In the genomic region with DNA sequence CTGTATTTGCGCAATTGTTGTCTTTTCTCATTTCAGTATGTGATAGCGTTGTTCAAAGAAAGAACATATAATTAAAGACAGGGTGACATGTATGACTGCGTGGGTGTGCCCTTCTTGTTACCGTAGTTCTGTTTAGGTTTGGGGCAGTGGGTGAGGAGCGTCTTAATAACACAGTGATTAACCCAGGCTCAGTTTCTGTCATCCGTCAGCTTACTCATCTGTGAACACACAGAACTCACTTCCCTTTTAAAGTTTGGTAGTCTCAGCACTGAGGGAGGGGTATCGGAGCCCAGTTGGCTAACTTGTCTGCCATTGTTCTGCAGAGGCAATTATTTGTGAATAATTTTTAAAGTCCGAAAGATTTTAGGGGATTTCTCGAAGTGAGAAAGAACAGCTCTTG, we compare ENCODE assay signal across 20 mouse cellular contexts. TPM values are rescaled to one million over a fixed set of nuclear protein-coding genes. Genes with fewer than 3 reads are reported as not detected.
DNase-seq lines count a peak whose midpoint lies in the region; ATAC-seq and TF ChIP-seq lines count a peak whose summit lies in the region.
"Had no signal": no experiment of that assay in that cellular context is flagged by ENCODE, and none has a peak within 500 bp of the region (broad histone marks: within the 10 kb centered on the region; RNA-seq: fewer than 3 reads in every experiment).

No protein-coding gene starts in this region.

- no peaks in the 10 kb centered on the region for H3K36me3 ChIP-seq in heart, embryonic 12.5 days
- peaks cover 0 to 31% of the 10 kb centered on the region in 2 experiments; a peak in 2 of 4 replicates for H3K36me3 ChIP-seq in MEL (ENCODE audit: control insufficient read depth in 1 of 2, insufficient read depth in 2 of 2, low read length in 2 of 2)
- no peaks in the 10 kb centered on the region for H3K36me3 ChIP-seq in splenic B cell, adult 2 months (ENCODE audit: control insufficient read depth, insufficient read depth, low read length, poor library complexity, severe bottlenecking)
- H3K36me3 ChIP-seq: embryonic facial prominence, embryonic 12.5 days; forebrain, embryonic 12.5 days; hindbrain, embryonic 15.5 days had no signal

- no peak for TF ChIP-seq CTCF in MEL (IDR thresholded peaks at IDR 0.05 in 2 of 3, conservative IDR thresholded peaks at IDR 0.05 in 1 of 3; ENCODE audit: control insufficient read depth in 1 of 3, insufficient read depth in 1 of 3, low read depth in 2 of 3, low read length in 3 of 3, poor library complexity in 1 of 3, severe bottlenecking in 1 of 3)

- no peak overlapping the region for H3K9ac ChIP-seq in heart, embryonic 12.5 days
- no peak overlapping the region for H3K9ac ChIP-seq in MEL (ENCODE audit: control insufficient read depth, low read depth, low read length, poor library complexity, severe bottlenecking)
- H3K9ac ChIP-seq: embryonic facial prominence, embryonic 12.5 days; forebrain, embryonic 12.5 days; hindbrain, embryonic 15.5 days had no signal

- DNase-seq in heart, adult 8-10 months (ENCODE audit: low spot score) = no peak
- DNase-seq in A20 (ENCODE audit: low read depth, low spot score) = peak; percentile 73
- DNase-seq in MEL (ENCODE audit: low read depth, low spot score) = peak; percentile 74
- peak; percentile 15 for DNase-seq in splenic B cell, adult 2 months (ENCODE audit: low read depth, low spot score)
- DNase-seq in embryo, embryonic 10 days (ENCODE audit: low spot score) = no peak
- DNase-seq in thymus, postnatal 14 days = no peak
- DNase-seq: adrenal gland, postnatal 10 days; cerebellum, adult 11 months; cerebellum, adult 8-10 months; cerebellum, postnatal 14 days; gastrocnemius, postnatal 10 days; heart, postnatal 10 days; kidney, adult 2 months had no signal

- no peak for ATAC-seq in heart, embryonic 12.5 days (ENCODE audit: insufficient number of reproducible peaks, low FRiP score)
- ATAC-seq: forebrain, embryonic 16.5 days; intestine, embryonic 16.5 days had no signal

- no peak for TF ChIP-seq POLR2A in MEL (IDR thresholded peaks at IDR 0.05; ENCODE audit: control insufficient read depth in 1 of 2, insufficient read depth in 1 of 2, low read depth in 1 of 2, low read length in 2 of 2, poor library complexity in 1 of 2)

- TF ChIP-seq RAD21 in MEL (IDR thresholded peaks at IDR 0.05; ENCODE audit: low read depth, low read length) = no peak

- H3K27ac ChIP-seq in heart, embryonic 12.5 days (ENCODE audit: poor library complexity, severe bottlenecking) = peak overlapping the region; percentile 60; the same call in 1 of the 2 replicates
- H3K27ac ChIP-seq in MEL (ENCODE audit: control insufficient read depth, low read depth, low read length) = peak overlapping the region; percentile 36
- H3K27ac ChIP-seq: embryonic facial prominence, embryonic 12.5 days; forebrain, embryonic 12.5 days; hindbrain, embryonic 15.5 days had no signal

- H3K9me3 ChIP-seq in heart, embryonic 12.5 days (replicated peaks) = 0 out of 2 replicates have a peak, but pooled peaks cover 2% of the 10 kb centered on the region
- no peaks in the 10 kb centered on the region for H3K9me3 ChIP-seq in MEL (replicated peaks; ENCODE audit: insufficient read depth, low read length)
- H3K9me3 ChIP-seq: embryonic facial prominence, embryonic 12.5 days; forebrain, embryonic 12.5 days; hindbrain, embryonic 15.5 days had no signal

- H3K27me3 ChIP-seq in heart, embryonic 12.5 days (replicated peaks) = no peaks in the 10 kb centered on the region
- no peaks in the 10 kb centered on the region for H3K27me3 ChIP-seq in MEL (ENCODE audit: control insufficient read depth in 1 of 2, insufficient read depth in 2 of 2, low read length in 2 of 2)
- H3K27me3 ChIP-seq in splenic B cell, adult 2 months (ENCODE audit: control insufficient read depth, insufficient read depth, low read length, poor library complexity, severe bottlenecking) = no peaks in the 10 kb centered on the region; the same call in 1 of the 2 replicates
- H3K27me3 ChIP-seq: embryonic facial prominence, embryonic 12.5 days; forebrain, embryonic 12.5 days; hindbrain, embryonic 15.5 days had no signal

- H3K79me2 ChIP-seq in MEL (ENCODE audit: control insufficient read depth, insufficient read depth, low read length, poor library complexity) = no peaks in the 10 kb centered on the region

- H3K4me1 ChIP-seq in heart, embryonic 12.5 days (replicated peaks) = peaks cover 17% of the 10 kb centered on the region
- H3K4me1 ChIP-seq in MEL (ENCODE audit: control insufficient read depth in 1 of 2, insufficient read depth in 2 of 2, low read length in 2 of 2) = peaks cover 14 to 48% of the 10 kb centered on the region in 2 experiments
- H3K4me1 ChIP-seq: embryonic facial prominence, embryonic 12.5 days; forebrain, embryonic 12.5 days; hindbrain, embryonic 15.5 days had no signal

- 86% methylated on average over 9 of the region's 9 CpGs for WGBS in heart, embryonic 12.5 days

- H3K4me2 ChIP-seq in heart, embryonic 12.5 days = no peak overlapping the region
- H3K4me2 ChIP-seq: embryonic facial prominence, embryonic 12.5 days; forebrain, embryonic 12.5 days; heart, embryonic 11.5 days; hindbrain, embryonic 15.5 days had no signal

- TF ChIP-seq EP300 in MEL (IDR thresholded peaks at IDR 0.05; ENCODE audit: low read depth in 1 of 2, low read length in 2 of 2) = peak in 1 of 2 experiments; percentile 7; a peak in 1 of 4 replicates

- H3K4me3 ChIP-seq in heart, embryonic 12.5 days = no peak overlapping the region
- H3K4me3 ChIP-seq in MEL (ENCODE audit: control insufficient read depth in 1 of 2, insufficient read depth in 1 of 2, low read depth in 2 of 2, low read length in 2 of 2) = no peak overlapping the region
- H3K4me3 ChIP-seq: embryonic facial prominence, embryonic 12.5 days; forebrain, embryonic 12.5 days; hindbrain, embryonic 15.5 days had no signal

TF ChIP-seq in MEL, 35 proteins besides CTCF, POLR2A, EP300 and RAD21:
- TF ChIP-seq NRF1 (IDR thresholded peaks at IDR 0.05; ENCODE audit: insufficient read depth, low read depth, low read length, poor library complexity, severe bottlenecking) = no peak
- TF ChIP-seq HCFC1 (IDR thresholded peaks at IDR 0.05; ENCODE audit: low read depth, low read length) = 0 out of 2 replicates have a peak, but pooled peaks have one; percentile 29
TF ChIP-seq in MEL: peak in this region for 1.

RNA-seq across cellular contexts. Expression of gene Homer2, which starts 20.4 kb away (rescaled TPM):
- polyA plus RNA-seq in heart, embryonic 12.5 days (2016; fragmentation: Nextera tagmentation; extraction: Ambion mirVana) = 121 and 122 TPM in 2 replicates
- total RNA-seq in heart, adult 8-10 months (2022) = 100 to 1,000 TPM in 2 of 4 experiments, 10 to 100 TPM in 2; 87.9 to 110 (median 104) TPM
- 18.4 and 19.4 TPM in 2 replicates for total RNA-seq in MEL (2012; rRNA removed)
- polyA plus RNA-seq in MEL (2012; ENCODE audit: insufficient read depth in 1 of 2, insufficient read length in 2 of 2, low read depth in 1 of 2, low replicate concordance in 2 of 2, missing spikeins in 1 of 2) = 10 to 100 TPM in 1 of 2 experiments, not detected in 1; 39.0 TPM

RNA-seq across cellular contexts. Expression of gene Ramac, which starts 35.0 kb away (rescaled TPM):
- polyA plus RNA-seq in heart, embryonic 12.5 days (2016; fragmentation: Nextera tagmentation; extraction: Ambion mirVana) = 82.4 and 84.5 TPM in 2 replicates
- 10 to 100 TPM; 24.8 to 28.8 (median 25.8) TPM for total RNA-seq in heart, adult 8-10 months (2022)
- total RNA-seq in MEL (2012; rRNA removed) = 44.0 and 49.0 TPM in 2 replicates
- 10 to 100 TPM in 1 of 2 experiments, not detected in 1; 33.9 TPM for polyA plus RNA-seq in MEL (2012; ENCODE audit: insufficient read depth in 1 of 2, insufficient read length in 2 of 2, low read depth in 1 of 2, low replicate concordance in 2 of 2, missing spikeins in 1 of 2)

Comparison
In these comparisons a context has a peak if more than half of its experiments do, and no peak if none do; other contexts are left out.
1. DNase-seq: peak in A20 (single experiment), MEL (single experiment) and splenic B cell, adult 2 months (single experiment); none in heart, adult 8-10 months (single experiment), embryo, embryonic 10 days (single experiment) and thymus, postnatal 14 days (single experiment).